Mouse (Mus musculus): ENCODE results near the gene Cpped1. TPM values are rescaled to one million over a fixed set of nuclear protein-coding genes. Genes with fewer than 3 reads are reported as not detected.

Gene Cpped1
- polyA plus RNA-seq, 1 experiment from 2014 or later, result 28.7 TPM

- Histone ChIP-seq H3K27ac (no peak overlapping the region), H3K4me2 (replicated peaks) (no peak overlapping the region), H3K36me3 (no peaks in the 10 kb centered on the region), H3K4me3 (replicated peaks) (no peak overlapping the region), H3K27me3 (replicated peaks) (no peaks in the 10 kb centered on the region), H3K9ac (no peak overlapping the region), H3K4me1 (replicated peaks) (no peaks in the 10 kb centered on the region), H3K9me3 (no peaks in the 10 kb centered on the region)
- 80% methylated on average over 9 of the region's 9 CpGs for WGBS
- no peak for ATAC-seq
Observed at GRCm38 (mm10) chr16:11755281-11756066, 153.8 kb downstream of the Cpped1 start.

- Histone ChIP-seq H3K4me3 (replicated peaks) (no peak overlapping the region), H3K27me3 (replicated peaks) (no peaks in the 10 kb centered on the region), H3K27ac (no peak overlapping the region), H3K9ac (no peak overlapping the region), H3K4me2 (replicated peaks) (no peak overlapping the region), H3K36me3 (no peaks in the 10 kb centered on the region), H3K4me1 (replicated peaks) (no peaks in the 10 kb centered on the region), H3K9me3 (no peaks in the 10 kb centered on the region)
- ATAC-seq, result no peak
- 89% methylated on average over 2 of the region's 2 CpGs for WGBS
Observed at GRCm38 (mm10) chr16:11754136-11754535, 155.1 kb downstream of the Cpped1 start.

Other genes starting within 250 kb of the Cpped1 start
- gene Shisa9, start 74.7 kb upstream of the Cpped1 start, polyA plus RNA-seq (2015; fragmentation: Nextera tagmentation; extraction: Ambion mirVana), result 1.0 and 1.2 TPM in 2 replicates